Mouse (Mus musculus): ENCODE results near the gene Ptpn5.

Ptpn5 gene

DNA sequence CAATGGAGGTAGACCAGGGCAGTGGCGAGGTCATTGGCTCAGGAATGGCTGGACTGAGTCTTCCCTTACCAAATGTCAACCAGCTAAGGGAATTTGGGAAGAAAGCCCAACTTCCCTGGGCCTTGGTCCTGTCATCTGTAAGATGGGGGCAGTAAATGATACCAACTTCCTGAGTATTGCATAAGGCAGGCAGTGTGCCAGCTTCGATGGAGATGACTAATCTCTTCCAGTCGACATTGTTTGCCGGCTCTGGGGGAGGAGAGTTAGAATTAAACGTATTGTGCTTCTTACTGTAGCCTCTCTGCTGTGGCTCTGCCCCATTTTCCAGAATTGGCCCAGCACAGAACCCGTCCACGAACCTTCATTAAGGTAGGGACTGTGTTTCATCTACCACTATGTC is 23.0 kb downstream of the Ptpn5 start:
- DNase-seq, result no peak

DNA sequence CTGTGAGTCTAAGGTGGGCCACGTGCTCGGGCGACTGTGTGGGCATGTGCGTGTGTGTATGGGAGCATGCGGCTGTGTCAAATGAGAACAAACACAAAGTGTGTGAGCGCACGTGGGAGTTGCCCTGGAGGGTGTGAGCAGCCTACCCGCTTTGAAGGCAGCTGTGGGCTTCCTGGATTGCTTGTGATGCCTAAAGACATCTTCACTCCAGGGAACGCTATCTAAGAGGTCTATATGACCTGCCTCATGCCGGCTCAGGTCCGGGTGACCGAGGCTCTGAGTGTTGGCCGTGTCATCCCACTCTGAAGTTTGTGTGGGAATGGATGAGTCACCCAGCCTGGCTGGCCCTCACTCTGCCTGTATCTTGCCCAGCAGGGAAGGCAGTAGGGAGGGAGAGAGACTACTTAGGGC is 24.7 kb downstream of the Ptpn5 start:
- no peak for DNase-seq

DNA sequence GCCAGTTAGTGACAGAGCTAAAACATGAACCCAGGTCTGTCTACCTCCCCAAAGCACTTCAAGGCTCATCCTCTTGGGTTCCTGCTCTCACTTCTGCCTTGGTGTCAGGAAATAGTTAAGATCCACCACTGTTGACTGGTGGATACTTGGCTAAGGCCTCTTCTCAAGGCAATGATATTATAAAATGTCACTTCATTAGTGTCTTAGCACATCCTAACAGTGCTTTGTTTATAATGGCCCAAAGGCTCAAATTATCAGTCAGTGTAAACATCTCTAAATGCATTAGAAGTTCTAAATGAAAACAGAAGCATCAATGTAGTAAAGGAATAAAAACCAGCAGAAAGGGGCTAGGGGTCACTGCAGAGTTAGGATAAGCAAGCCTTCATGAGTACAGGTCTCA is 26.5 kb downstream of the Ptpn5 start:
- no peak for DNase-seq

DNA sequence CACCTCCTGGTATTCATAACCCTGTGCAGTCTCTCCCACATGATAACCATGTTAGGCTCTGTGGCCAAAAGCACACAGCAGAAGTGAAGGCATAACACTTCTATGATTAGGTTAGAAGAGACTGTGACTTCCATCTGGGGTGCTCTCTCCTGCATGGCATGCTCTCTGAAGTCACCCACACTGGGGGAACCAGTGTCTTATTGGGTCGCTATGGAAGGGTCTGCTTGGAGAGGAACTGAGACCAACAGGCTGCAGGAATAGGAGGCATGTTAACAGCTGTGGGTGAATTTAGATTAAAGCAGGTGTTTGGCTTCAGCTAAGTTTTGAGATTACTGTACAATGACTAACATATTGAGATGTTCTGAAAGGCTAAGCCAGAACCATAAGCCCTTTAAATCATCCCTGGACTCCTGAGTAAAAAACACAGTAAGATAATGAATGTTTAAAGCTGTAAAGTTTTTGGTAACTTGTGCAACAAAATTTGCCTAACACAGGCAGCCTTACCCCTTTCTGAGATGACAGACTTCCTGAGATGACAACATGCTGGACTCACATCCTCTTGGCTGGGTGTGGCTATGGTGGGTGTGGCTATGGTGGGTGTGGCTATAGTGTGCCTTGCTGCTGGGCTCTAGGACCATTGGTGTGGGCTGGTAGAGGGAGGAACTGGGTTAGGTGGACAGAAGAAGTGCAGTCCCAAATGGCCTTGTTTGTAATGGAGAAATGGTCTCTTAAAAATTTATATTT is 29.6 kb downstream of the Ptpn5 start:
- no peak for DNase-seq

DNA sequence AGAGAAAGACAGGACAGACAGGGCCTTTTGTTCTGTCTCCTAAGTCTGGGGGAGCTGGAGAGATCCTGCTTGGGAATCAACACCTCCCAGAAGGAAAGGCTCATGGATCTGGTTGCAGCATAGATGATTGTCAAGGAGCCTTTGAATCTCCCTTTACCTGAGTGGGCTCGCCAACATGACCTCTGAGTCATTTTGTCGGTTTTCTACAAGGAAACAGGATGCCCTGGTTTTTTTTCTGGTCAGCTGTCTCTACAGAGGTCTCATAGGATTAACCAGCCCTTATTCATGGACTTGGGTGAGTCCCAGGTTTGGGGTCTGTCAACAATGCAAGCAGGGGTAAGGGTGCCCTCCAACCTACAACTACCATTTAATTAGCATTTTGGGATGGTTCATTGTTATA is 30.5 kb downstream of the Ptpn5 start:
- DNase-seq, result no peak

DNA sequence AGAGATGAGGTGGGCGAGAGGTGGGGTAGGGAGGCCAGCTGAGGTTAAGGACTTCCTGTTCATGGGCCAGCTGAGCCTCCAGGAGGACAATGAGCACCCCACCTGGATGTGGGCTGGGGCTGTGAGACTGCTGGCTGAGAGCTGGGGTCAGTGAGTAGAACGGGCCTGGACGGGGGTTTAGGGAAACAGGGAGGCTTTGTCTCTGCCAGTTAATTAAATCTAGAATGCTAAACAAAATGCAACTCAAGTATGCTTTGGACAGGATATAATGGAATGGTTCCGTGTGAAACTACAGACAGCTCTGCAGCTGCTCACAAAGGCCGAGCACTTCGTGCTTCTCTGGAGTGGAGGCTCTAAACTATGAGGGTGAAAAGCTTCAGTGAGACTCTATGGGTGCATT is 32.9 kb downstream of the Ptpn5 start:
- DNase-seq, result no peak

- DNase-seq, result no peak
Observed at GRCm38 (mm10) chr7:47099306-47099705, 34.2 kb downstream of the Ptpn5 start.

GRCm38 (mm10) chr7:47098044-47098443 is 35.4 kb downstream of the Ptpn5 start:
- DNase-seq, result no peak

DNA sequence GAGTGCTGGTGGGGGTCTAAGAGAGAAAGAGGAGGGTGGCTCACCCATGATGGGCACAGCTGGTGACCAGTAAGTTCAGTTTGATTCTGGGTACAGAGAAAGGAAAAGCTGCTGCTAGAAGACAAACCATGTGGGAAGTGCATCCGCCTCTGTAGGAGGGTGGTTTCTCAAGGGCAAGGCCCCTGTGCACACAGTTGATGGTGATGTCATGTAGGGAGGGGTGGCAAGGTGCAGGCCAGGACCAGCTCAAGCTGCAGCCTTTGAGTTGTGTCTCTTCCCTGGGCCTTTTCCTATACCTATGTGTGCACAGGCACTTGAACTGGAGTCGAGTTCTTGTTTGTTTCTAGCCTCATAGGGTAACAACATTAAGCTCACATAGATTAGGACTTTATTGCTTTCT is 38.5 kb downstream of the Ptpn5 start:
- no peak for DNase-seq

- DNase-seq, result no peak
Observed at GRCm38 (mm10) chr7:47093935-47094334, 39.5 kb downstream of the Ptpn5 start.

DNA sequence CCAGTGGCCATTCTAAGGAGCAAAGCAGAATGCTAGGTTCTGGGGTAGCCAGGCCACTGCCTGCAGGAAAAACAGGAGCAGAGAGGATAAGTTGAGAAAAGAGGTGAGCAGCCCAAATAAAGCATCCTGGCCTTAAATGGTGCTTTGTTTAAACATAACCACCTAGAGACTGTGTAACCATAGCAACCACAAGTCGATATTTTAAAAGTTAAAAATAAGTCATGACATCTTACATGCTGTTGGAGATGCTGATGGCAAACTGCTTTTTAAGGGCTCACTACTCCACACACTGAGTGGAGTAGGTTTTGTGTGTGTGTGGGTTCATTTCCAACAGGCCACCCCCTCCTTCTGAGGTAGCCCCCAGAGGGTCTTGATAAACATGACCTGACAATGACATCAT is 48.4 kb downstream of the Ptpn5 start:
- no peak for DNase-seq

DNA sequence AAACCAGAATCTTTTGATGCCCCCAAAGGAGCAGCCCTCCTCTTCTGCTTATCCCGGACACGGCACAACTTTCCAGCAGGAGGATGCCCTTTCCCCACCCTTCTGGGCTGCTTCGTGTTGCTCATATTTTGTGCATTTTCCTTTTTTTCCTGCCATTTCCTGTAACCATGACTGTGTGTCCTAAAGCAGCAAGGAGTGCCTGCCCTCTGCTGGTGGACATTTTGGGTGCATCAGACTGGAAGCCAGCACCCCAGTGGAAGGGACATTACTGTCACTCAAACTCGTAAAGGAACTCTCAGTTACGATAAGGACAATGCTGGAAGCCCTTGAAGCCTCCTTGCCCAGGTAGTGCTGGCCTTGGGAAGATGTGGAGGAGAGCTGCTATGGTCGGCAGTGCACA is 52.2 kb downstream of the Ptpn5 start:
- peak; percentile 58 to 85 for DNase-seq

GRCm38 (mm10) chr7:47080868-47081267 is 52.6 kb downstream of the Ptpn5 start:
- no peak for DNase-seq

DNA sequence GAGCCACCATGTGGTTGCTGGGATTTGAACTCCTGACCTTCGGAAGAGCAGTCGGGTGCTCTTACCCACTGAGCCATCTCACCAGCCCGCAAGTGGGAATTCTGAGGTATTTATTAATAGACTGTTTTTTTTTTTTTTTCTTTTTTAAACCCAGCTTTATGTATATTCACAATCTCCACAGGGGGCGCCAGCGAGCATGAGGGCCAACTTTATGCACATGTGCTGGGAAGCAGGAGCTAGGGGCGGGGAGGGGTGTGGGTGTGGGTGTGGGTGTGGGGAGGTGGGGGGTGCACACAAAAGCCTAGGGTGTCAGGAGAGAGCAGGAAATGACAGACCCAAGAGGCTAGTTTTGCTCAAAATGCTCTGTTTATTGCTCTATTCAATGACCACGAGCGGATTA is 56.0 kb downstream of the Ptpn5 start:
- DNase-seq, result no peak

GRCm38 (mm10) chr7:47076729-47077128 is 56.8 kb downstream of the Ptpn5 start:
- no peak for DNase-seq

GRCm38 (mm10) chr7:47076193-47076592 is 57.3 kb downstream of the Ptpn5 start:
- no peak for DNase-seq

DNA sequence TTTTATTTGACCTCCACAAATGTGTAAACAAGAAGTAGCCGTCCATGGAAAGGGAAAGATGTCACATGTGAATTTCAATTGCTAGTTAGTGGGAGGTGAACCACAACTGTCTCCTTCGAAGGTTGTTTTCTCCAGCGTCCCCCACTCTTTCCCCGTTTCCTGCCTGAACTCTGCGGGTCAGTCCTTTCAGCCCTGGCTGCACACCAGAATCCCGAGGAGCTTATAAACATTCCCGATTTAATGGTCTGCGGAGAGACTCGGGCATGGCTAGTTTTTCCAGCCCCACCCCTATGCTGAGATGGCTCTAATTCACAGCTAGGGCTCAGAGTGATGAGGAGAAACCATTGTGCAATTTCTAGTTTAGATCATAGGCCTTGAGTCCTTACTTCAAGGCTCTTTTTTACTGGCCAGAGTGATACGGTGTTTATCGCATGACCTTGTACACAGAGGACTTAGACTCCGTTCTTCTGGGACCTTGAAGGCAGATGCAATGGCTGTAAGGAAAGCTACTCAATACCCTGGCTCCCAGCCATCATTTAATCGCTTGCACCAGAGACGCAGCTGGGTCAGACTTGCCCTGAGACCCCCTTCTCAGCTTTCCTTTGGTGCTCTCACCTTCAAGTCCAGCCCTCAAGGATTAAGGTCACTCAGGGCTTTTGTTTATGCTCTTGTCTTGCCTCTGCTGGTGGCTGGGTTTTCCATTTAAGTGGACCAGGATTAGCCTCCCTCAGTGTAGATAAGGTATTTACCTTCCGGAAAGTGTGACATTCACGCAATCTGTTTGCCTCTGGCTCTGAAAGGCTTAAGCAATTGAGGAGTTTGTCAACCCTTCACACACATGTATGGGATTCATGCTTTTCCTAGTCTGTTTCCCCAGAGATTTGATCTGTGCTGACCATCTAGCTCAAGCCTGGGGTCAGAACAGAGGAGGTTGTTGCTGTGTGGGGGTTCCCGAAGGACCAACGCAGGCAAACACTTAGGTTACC is 59.7 kb downstream of the Ptpn5 start:
- peak; percentile 55 to 77 for DNase-seq

- DNase-seq, result no peak
Observed at GRCm38 (mm10) chr7:47072551-47072950, 60.9 kb downstream of the Ptpn5 start.

DNA sequence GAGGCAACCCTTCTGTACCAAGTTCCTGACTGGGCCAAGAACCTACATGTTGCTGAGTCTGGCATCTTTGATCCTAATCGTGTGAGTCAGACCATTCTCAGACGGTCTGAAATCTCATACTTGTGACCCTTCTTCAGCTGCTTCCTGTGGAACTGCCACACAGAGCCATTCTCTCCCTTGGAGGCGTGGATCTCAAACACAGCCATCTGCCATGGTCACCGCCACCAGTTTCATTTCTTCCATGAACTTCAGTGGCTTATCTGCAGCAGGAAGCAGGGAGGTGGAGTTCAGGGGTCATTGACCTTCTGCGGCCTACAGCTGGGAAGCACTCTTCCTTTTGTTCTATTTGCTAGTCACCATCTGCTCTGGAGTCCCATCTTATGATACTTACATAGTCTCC is 65.6 kb downstream of the Ptpn5 start:
- peak in 1 of 2 experiments; percentile 15 for DNase-seq

- DNase-seq, result no peak
Observed at GRCm38 (mm10) chr7:47066942-47067341, 66.5 kb downstream of the Ptpn5 start.

DNA sequence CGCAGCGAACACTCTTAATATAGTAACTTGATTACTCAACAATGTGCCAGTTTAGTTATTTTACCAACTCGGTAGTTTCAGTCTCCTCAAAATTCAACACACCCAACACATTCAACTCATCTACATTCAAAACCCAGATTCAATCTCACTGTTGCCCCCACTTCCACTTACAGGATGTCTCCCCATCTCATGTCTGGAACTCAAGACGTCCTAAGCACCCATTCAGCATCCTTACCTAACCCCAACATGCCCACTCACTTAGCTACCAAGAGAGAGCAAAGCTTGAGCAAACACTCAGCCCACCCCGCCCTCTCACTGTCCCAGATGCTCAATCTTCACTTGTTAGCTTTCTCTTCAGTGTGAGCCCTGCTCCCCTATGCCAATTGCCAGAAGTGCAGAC is 71.9 kb downstream of the Ptpn5 start:
- DNase-seq, result no peak

GRCm38 (mm10) chr7:47059339-47059738 is 74.1 kb downstream of the Ptpn5 start:
- DNase-seq, result no peak

DNA sequence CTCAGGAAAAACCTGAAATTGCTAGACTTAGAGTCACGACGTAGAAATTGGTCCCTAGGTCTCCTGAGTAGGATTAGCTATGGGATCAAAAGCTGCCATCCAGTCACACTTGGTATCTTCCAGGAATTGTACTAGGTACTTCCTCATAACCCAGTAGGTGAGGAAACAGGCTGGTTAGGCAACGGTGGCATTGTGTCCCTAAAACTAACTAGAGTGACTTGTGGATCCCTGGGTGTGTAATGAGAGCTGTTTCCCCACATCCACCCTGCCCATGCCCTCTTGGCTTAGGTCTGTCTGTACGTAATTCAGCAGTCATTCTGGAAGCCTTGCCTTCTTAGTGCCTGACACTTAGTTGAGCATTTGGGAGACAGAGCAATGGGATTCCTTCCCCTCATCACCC is 77.2 kb downstream of the Ptpn5 start:
- no peak for DNase-seq

DNA sequence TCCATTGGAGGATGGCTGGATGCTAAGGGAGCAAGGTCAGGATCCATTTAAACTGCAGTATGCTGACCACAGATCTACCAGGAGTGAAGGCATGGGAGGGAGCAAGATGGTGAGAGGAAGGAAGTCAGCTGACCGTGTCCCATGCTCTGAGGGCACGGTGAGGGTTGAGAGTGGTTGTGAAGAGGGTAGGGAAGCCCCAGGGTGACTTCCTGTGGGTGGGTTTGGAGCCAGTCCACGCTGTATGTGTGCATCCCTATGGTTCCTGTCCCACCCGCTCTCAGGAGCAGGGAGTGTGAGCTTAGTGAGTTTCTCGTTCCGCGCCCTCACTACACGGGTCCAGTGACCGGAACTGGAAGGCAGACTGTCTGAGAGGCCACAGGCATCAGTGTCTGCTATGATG is 77.7 kb downstream of the Ptpn5 start:
- peak in 1 of 2 experiments; percentile 19 for DNase-seq

All from kidney, adult 8-10 months (tissue).